Mouse (Mus musculus): ENCODE results near the gene Pramef6.
"Not testable (repeated sequence)": the region's sequence is repeated elsewhere in the genome, so short reads cannot be mapped to it uniquely, and the experiment has no call there.

Gene Pramef6

GRCm38 (mm10) chr4:143900280-143900679 lies at the start of gene Pramef6:
Gene Pramef6, minus strand, starts transcription at chr4:143900380.
- DNase-seq = not testable (repeated sequence)

DNA sequence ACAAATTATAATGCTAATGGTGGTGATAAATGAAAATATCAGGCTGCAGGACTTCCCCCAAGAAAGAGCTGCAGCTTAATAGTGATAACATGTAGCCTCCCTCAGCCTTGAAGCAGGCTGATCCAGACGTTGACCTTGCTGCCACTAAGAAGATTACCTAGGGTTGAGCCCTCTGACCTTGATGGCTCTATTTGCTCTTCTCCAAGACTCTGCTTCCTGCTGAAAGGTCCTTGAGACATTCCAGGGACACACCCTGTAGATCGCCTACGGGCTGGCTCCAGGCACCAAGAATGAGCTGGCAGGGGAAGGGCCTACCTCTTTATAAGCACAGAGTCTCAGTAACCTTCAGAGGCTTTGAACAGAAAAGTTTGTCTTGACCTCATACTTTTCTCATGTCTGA lies 5.8 kb downstream of the Pramef6 start:
- not testable (repeated sequence) for DNase-seq

DNA sequence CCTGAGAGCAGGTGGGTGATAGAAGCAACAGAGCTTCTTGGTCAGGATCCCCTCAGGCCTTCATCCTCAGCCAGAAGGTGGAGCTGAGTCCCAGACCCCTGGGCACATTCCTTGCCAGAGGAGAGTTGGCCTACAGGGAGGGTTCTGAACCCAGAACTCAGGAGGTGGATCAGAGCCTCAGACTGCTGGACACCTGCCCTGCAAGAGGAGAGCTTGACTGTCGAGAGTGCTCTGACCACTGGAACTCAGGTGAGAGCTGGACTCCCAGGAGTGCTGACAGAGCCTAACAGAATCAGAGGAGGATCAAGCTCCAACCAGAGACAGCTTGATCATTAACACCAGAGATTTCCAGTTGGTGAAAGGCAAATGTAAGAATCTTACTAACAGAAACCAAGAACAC lies 17.8 kb downstream of the Pramef6 start:
- not testable (repeated sequence) for DNase-seq

DNA sequence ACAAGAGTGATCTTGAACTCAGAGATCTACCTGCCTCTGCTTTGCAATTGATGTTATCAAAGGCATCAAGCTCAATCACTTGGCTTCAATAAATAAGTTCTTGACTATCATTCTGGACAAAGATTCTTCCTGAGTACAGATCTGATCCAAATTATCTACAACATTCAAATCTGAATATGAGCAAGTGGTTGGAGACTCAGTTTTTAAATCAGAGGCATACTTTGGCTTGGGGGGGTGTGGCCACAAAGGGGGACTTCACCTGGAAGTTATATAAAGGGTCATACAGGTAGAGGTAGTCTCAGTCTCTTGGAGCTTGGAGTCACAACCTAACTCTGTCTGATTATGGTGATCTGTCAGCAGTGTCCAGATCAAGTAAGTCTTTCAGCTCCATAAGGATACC lies 54.0 kb downstream of the Pramef6 start, which contains the start of gene Gm13103:
Gene Gm13103 (plus strand): TSS at position 301 of the 400 bp plus-strand sequence.
- not testable (repeated sequence) for DNase-seq

All from thymus, adult 18-20 months (tissue).